Mouse (Mus musculus) thymus, postnatal 36 days (tissue): ENCODE data around the gene Dkkl1.

Source experiments
- DNase-seq, 2 experiments: peaks; one replicate each; pipeline ENCODE4 v3.0.0; 2022; ENCODE audit warnings: mixed read lengths in 2 of 2

Gene Dkkl1

GRCm38 (mm10) chr7:45163735-45164490 lies 48.0 kb downstream of the Dkkl1 start, which contains the start of gene Slc17a7:
TSS of gene Slc17a7 (plus strand) at chr7:45163949.
- peak; percentile 27 to 42 for DNase-seq

GRCm38 (mm10) chr7:45162996-45163615 lies 48.8 kb downstream of the Dkkl1 start:
- DNase-seq: no peak

GRCm38 (mm10) chr7:45162551-45162950 lies 49.4 kb downstream of the Dkkl1 start:
- no peak for DNase-seq

DNA sequence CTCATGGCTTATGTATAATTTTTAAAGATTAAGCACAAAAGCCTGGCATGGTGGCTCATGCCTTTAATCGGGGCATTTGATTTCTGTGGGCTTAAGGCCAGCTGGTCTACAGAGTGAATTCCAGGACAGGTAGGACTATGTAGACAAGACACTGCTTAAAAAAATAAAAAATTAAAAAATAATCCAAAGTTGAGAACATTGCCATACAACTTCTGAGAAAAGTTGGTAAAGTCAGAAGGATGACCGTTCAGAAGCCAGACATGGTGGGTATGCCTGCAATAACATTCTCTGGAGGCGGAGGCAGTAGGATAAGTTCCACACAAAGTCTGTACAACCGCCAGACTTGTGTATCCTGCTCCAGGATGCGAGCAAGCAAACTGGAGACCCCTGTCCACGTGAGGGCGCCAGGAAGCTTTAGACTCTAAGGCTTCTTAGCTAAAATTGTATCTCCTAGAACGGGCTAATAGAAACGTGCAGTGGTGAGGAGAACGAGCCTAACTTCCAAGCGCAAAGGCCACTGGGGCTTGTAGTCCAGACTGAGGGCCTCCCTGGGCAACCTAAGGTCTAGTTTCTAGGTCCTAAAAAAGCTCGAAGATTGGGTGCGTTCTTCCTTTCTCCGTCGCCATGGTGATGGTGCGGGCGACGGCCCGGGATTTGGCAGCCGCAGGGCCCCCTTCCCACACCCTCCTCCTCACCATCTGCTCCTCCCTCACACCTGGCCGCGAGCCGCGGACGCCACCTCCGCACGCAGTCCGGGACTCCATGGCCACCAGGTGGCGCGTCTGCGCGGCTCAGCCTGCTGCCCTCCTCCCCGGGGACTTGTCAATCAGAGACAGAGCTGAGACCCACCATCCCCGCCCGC lies 50.1 kb downstream of the Dkkl1 start:
- DNase-seq: peak; percentile 90 to 92

DNA sequence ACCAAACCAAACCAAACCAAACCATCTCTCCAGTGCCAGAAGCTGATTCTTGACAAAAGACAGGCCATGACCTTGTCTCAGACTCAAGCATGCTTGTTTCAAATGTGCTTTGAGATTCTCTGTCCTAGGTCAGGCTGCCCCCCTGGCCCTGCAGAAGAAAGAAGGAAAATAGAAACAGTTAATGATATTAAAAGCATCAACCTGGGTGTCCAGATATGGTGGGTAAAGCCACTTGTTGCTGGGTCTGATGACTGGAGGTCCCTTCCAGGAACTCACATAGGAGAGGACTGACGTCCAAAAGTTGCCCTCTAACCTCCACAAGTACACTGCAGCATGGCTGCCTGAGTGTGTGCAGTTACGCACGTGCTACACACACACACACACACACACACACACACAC lies 51.1 kb downstream of the Dkkl1 start:
- no peak for DNase-seq

DNA sequence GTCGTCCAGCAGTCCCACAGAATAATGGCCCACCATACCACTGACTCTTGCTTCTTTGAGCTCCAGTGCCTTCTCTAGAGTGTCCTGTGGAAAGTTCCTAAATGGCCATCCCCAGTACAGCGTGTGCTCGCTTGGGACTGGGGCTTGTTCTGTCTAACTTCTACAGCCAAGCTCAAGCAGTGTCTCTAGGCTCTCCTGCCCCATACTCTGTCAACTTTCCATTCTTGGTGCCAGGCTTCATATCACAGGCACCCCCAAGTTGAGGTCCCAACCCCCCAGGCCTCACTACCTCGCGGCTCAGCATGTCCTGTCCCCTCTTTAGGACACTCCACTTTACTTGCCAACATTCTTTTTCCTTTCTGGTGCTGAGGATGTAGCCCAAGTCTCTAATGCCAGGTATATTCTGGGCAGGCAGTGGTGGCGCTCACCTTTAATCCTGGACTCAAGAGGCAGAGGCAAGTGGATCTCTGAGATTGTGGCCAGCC lies 51.6 kb downstream of the Dkkl1 start:
- no peak for DNase-seq

- no peak for DNase-seq
Observed at GRCm38 (mm10) chr7:45158991-45159390, 53.0 kb downstream of the Dkkl1 start.
